Mouse (Mus musculus) G1E (cell line): ENCODE results near the gene Sgca.

ENCODE experiments used
- CTCF ChIP-seq: IDR thresholded peaks from 2 replicates; pipeline ENCODE4 v1.5.1; 2012; ENCODE audit warnings: low read depth, low read length, inconsistent platforms, mixed read lengths
- GATA1 ChIP-seq: IDR thresholded peaks from 2 replicates; pipeline ENCODE4 v1.6.1; 2012; ENCODE audit warnings: borderline replicate concordance, low read length, inconsistent platforms, mixed read lengths

DNA sequence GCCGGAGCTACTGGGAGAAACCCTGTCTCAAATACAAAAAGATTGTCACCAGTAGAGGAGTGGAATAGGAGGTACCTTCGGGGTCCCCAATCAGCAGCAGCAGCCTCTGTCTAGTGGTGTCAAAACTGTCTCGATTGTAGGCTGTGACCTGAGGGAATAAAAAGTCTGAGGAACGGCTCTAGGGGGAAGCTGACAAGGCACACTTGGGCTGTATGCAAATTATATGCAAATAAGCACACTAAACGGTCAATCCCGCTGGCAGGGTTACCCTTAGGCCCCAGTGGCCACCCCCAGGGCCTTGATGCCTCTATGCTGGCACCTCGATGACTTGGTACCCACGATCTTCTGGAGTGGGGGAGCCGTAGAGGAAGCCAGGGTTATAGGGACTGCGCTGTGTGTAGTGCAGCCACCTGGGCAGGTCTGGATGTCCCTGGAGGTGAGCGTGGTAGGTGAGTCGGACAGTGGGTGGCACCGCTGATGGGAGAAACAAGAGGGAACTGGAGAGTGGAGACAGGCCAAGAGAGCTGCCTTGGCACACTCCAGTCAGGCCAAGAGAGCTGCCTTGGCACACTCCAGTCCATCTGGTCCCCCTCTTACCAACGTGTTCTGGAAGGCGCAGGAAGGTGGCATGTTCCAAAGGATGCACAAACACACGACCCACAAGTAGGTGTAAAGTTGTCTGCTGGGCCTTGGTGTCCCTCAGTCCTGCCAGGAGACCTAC lies 4.1 kb downstream of the Sgca start:
- no peak for TF ChIP-seq CTCF
- TF ChIP-seq GATA1, result no peak
